Mouse (Mus musculus): ENCODE measurements around the gene Sub1. TPM values are rescaled to one million over a fixed set of nuclear protein-coding genes. Genes with fewer than 3 reads are reported as not detected.

Gene Sub1
- total RNA-seq, 2 experiments from 2014 or later, result 615 to 824 TPM

- ATAC-seq (replicated peaks; ENCODE audit: poor library complexity), result no peak
These were observed 27.9 kb downstream of the Sub1 start for GRCm38 (mm10) chr15:11968851-11969250.

- peak; percentile 66 for ATAC-seq (replicated peaks; ENCODE audit: poor library complexity)
These were observed 30.4 kb downstream of the Sub1 start for GRCm38 (mm10) chr15:11966367-11966766.

GRCm38 (mm10) chr15:11965201-11965845 lies 31.5 kb downstream of the Sub1 start:
- no peak for ATAC-seq (replicated peaks; ENCODE audit: poor library complexity)

GRCm38 (mm10) chr15:11963791-11964525 lies 32.8 kb downstream of the Sub1 start:
- no peak for ATAC-seq (replicated peaks; ENCODE audit: poor library complexity)

- ATAC-seq (replicated peaks; ENCODE audit: poor library complexity), result no peak
These were observed 37.1 kb downstream of the Sub1 start for GRCm38 (mm10) chr15:11959716-11960115.

- ATAC-seq (replicated peaks; ENCODE audit: poor library complexity), result no peak
These were observed 40.7 kb downstream of the Sub1 start for GRCm38 (mm10) chr15:11956129-11956528.

GRCm38 (mm10) chr15:11954190-11954589 lies 42.6 kb downstream of the Sub1 start:
- no peak for ATAC-seq (replicated peaks; ENCODE audit: poor library complexity)

GRCm38 (mm10) chr15:11952159-11952558 lies 44.6 kb downstream of the Sub1 start:
- ATAC-seq (replicated peaks; ENCODE audit: poor library complexity), result no peak

- no peak for ATAC-seq (replicated peaks; ENCODE audit: poor library complexity)
These were observed 45.6 kb downstream of the Sub1 start for GRCm38 (mm10) chr15:11951181-11951580.

GRCm38 (mm10) chr15:11950144-11950543 lies 46.6 kb downstream of the Sub1 start:
- ATAC-seq (replicated peaks; ENCODE audit: poor library complexity), result no peak

GRCm38 (mm10) chr15:11949490-11949889 lies 47.3 kb downstream of the Sub1 start:
- no peak for ATAC-seq (replicated peaks; ENCODE audit: poor library complexity)

GRCm38 (mm10) chr15:11940855-11941254 lies 55.9 kb downstream of the Sub1 start:
- no peak for ATAC-seq (replicated peaks; ENCODE audit: poor library complexity)

Other genes with a start within 250 kb of the Sub1 start
- not detected in 2 replicates for gene Npr3, start 89.7 kb downstream of the Sub1 start, total RNA-seq (2015)
- not detected in 2 replicates for gene Npr3, start 89.7 kb downstream of the Sub1 start, total RNA-seq (2017)
- 141 and 147 TPM in 2 replicates for gene Zfr, start 120.8 kb upstream of the Sub1 start, total RNA-seq (2015)
- 49.0 and 63.7 TPM in 2 replicates for gene Zfr, start 120.8 kb upstream of the Sub1 start, total RNA-seq (2017)
- 12.0 and 12.8 TPM in 2 replicates for gene Mtmr12, start 208.0 kb upstream of the Sub1 start, total RNA-seq (2015)
- gene Mtmr12, start 208.0 kb upstream of the Sub1 start, total RNA-seq (2017), result 12.1 and 13.5 TPM in 2 replicates

Measured in megakaryocyte progenitor cell, adult 5-6 weeks (primary cell).